Mouse (Mus musculus) small intestine, adult 2 months (tissue): Measurements from ENCODE around the gene Isoc2a.

Experiments
- CTCF ChIP-seq: fragments of 200-500 bp; IDR thresholded peaks from 2 replicates; pipeline ENCODE4 v1.5.1; 2012; ENCODE audit warnings: low read depth, mild to moderate bottlenecking, control low read depth, inconsistent platforms, low read length, moderate library complexity, mixed read lengths; ENCODE audit not compliant: insufficient replicate concordance, insufficient read length; ENCODE audit errors: extremely low read depth
- POLR2A ChIP-seq: fragments of 200-500 bp; IDR thresholded peaks from 2 replicates; pipeline ENCODE4 v1.6.1; 2012; ENCODE audit warnings: low read depth, mild to moderate bottlenecking, control low read depth, inconsistent platforms, low read length, moderate library complexity

- no peak for TF ChIP-seq CTCF
- no peak for TF ChIP-seq POLR2A
These were observed 19.6 kb upstream of the Isoc2a start for GRCm38 (mm10) chr7:4857321-4857720.
